Mouse (Mus musculus): ENCODE data around the gene Pdk2.

Pdk2 gene

DNA sequence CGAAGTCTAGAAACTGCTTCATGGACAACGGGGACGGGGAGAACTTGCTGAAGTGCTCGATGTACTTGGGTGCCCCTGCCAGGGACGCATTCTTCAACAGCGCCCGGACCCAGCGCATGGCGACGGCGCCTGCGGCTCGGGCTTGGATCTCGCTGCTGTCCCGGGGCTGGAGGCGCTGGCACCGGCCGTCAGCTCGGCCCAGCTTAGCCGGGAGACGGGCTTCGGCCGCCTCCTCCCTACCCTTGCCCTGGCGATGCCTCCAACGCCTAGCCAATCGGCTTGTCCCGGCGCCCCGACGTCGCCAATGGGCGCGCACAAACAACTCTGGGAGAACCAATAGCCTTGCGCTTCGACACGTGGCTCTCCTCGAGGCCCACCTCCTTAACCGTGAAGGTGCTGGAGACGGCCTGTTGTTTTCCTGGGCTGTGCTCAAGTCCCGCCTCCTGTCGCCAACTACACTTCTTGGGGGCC lies at the start of gene Pdk2:
Gene Pdk2 (minus strand): TSS at position 216 of the 471 bp plus-strand sequence.
- DNase-seq (ENCODE audit: low spot score): peak; percentile 90

DNA sequence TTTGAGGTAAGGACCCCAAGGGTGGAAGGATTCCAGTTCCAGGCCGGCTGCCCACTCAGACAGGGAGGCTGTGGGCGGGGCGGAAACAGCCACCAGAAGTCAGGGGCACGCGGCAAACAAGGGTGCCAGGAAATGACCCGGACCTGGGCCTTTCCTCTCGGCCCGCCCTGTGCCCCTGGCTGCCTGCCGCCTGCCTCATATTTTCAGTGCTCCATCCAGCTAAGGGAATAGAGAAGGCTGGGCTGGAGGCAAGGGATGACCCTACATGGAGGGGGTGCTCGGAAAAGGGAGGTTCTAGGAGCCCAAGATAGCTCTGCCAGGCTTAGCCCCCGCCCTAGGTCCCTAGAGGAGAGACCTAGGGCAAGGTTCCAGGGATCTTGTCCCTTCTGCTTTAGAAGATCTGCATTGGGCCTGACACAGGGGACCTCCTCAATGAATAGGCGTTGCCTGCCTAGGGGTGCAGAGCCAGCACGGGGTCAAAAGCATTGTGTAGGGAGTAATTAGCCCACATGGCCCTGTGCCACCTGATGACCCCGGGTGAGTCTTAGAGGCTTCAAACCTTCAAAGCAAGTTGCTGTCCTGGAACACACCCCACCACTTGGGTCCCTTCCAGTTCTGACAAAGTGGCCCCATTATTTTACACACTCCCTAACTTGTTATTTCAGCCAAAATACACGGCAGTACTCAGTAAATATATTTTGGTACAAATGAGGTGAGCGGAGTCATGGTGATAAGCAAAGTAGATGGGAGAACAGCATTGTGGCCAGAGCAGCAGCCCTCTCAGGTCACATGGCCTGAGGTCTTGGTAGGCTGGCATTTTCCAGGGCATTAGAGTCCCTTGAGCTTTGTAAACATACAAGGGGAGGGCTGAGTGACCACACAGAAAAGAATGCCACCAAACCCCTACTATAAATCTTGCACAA lies 48.0 kb upstream of the Pdk2 start:
- DNase-seq (ENCODE audit: low spot score): no peak

DNA sequence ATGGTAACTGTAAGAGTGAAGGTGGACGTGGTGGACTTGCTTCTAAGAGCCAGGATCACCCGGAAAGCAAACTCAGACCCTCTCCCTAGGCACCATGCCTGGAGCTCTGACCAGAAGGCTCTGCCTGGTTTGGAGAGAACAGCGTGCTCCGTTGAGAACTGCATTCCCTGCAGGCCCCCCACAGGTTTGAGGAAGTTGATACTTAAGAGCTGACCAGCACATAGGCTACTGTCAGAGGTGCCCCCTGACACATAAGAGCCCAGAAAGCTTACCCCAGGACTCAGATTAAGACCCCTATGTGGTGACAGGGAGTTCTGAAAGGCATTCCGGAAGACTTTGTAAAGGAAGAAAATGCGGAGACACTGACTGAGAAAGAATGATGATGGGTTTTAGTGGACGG lies 47.1 kb upstream of the Pdk2 start:
- no peak for DNase-seq (ENCODE audit: low spot score)

DNA sequence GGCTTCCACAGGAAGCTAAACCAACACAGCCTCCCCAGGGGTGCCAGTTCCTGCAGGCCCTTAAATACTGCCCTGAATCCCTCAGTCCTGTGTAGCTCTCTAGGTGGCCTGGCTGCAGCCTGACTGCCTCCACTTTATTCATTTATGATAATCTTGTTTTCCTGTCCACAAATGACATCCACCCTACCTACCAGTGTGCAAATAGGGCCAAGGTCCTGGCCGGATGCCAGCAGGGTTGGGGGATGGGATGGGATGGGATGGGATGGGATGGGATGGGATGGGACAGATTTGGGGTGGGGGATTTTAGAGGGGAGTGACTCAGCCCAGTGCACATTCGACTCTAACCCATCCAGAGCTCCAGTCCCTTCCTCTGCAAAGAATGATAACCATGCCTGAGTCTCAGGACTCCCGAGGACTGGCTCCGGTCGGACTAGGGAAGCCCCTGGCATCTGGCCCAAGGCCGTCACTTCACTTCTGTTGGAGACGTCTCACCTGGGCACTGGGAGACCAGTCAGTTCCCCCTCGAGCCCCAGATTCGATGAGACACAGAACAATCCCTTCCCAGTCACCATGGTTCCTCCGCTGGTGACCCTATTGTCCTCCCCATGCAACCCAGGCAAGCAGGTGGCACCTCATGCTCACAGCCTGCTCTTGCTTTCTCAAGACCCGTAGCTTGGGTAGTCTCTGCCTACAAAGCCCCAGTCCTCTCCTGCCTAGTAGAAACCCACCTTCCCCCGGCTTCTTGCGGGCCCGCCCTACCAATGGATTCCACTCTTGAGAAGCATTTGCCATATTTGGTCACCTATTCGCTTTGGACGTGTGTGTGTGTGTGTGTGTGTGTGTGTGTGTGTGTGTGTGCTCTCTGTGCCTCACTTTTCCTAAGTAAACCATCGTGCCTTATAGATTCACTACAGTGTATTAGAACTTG lies 46.4 kb upstream of the Pdk2 start:
- no peak for DNase-seq (ENCODE audit: low spot score)

DNA sequence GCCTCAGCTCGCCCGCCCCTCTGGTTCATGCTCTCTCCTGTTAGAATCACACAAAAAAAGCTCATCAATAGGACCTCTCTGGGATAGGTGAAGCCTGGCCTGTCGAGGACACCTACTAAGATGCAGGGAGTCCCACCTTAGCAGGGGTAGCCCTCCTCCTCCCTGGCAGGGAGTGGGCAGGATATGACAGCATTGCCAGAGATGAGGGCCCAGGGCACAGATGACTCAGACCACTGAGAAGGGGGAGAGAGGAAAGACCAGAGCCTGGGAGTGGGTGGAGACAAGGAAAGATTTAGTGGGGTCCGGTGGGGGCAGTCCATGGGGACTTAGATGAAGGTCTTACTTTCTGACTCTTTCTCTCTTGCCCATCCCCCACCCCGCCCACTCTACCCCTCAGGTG lies 45.1 kb upstream of the Pdk2 start:
- DNase-seq (ENCODE audit: low spot score): no peak

DNA sequence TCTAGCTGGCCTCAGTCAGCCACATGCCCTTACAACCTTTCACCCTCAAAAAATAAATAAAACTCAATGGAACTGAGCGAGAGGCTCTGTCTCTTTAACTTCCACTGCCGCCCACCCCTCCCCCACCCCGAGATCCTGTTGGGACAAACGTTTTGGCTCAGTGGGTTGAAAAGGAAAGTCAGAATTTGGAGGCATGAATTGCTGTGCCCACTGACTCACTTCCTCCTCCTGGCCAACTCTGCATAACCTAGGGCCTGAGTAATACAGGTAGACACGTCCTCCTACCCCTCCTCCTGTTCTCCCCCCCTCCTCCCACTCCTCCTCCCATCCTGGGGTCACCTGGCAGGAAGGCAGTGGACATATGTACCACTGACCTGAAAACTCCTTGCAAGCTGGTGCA lies 44.6 kb upstream of the Pdk2 start:
- no peak for DNase-seq (ENCODE audit: low spot score)

DNA sequence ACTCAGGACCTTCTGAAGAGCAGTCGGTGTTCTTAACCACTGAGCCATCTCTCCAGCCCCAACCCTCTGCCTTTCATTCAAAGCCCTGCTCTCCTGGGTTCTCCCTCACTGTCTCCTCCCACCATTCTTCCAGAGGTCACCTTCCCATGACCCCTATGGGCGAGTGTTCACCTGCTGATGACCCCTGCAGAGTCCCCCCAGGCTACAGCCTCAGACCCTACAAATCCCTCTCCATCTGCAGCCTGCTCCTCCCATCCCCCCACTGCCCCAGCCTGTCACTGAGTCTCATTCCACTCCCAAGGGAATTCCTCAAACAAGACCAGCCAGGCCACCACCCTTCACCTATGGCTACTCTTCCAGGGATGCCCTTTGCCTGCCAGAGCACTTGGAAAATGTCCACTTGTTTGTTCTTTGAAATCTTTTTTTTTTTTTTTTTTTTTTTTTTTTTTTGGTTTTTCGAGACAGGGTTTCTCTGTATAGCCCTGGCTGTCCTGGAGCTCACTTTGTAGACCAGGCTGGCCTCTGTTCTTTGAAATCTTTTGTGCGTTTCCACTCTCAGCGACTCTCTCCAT lies 43.7 kb upstream of the Pdk2 start:
- no peak for DNase-seq (ENCODE audit: low spot score)

DNA sequence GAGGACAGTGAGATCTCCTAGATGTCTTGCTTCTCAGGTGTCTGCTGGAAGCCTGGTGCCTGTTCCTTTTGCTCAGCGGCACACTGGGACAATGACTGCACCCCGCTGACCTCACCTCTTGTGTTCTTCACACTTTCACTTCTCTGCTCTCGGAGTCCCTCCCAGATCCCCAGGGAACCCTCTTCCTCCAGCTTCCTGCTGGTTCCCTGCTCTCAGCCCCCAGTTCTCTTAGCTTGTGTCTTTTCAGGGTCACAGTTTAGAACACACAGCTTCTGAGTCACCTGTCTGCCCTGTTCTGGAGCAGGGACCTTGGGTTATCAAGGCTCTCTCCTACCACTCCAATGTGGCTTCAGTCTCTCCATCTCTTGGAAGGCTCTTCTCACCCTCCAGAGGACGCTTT lies 43.0 kb upstream of the Pdk2 start:
- no peak for DNase-seq (ENCODE audit: low spot score)

DNA sequence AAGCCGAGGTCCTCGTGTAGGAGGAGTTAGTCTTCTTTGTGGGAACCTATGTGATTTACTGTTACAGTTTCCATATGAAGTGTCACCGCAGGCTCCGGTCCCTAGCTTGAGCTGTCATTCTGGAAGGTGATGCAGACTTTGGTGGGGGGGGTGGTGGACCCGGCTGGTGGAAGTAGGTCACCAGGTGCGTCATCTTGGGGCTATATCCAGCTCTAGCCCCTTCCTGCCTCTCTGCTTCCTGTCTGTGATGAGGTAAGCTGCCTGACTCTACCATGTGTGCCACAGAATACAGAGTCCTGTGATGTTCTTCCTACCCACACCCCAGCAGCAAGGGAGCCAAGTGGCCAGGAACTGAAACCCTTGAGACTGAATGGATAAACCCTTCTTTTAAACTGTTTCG lies 41.7 kb upstream of the Pdk2 start:
- no peak for DNase-seq (ENCODE audit: low spot score)

DNA sequence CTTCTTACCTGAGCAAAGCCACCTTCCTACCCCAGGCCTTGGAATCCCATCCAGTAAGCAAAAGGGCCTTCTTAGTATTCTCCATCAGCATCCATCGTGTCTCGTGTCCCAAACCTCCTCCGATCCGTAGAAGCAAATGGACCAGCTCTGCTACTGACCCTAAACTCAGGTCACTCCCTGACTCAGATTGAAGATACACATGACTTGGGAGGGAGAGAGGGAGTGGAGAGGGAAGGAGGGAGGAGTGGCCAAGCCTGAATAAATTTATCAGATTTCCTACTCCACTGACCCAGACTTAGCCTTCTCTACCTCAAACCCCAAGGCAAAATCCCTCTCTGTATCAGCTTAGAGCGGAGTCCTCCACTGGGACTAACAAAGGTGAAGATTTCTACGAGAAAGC lies 39.6 kb upstream of the Pdk2 start:
- DNase-seq (ENCODE audit: low spot score): no peak

DNA sequence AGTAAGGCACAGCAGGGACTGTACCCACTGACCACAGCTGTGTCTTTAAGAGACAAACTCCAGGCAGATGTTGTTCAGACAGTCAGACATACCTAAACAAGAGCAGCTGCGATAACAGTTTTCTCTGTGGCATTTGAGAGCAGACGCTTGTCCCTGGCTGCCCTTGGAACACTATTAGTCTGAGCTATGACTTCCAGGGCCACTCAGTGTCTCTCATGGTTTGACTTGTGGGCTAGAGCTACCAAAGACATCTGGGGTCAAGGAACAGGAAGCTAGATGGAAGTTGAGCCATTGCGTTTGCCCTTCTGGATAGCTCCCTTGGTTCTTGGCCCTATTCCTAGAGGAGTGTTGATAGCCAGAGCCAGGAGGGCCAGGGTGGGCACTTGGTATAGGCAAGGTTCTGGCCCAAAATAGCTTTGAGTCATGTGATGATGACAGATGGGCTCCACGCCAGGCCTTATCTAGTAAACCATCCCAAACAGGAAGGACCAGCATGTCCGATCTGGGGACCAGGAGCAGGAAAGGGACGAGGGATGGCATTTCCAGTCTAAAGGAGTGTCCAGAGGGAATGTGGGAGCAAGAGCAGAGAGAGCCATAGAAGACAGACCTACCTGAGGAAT lies 38.2 kb upstream of the Pdk2 start:
- DNase-seq (ENCODE audit: low spot score): no peak

DNA sequence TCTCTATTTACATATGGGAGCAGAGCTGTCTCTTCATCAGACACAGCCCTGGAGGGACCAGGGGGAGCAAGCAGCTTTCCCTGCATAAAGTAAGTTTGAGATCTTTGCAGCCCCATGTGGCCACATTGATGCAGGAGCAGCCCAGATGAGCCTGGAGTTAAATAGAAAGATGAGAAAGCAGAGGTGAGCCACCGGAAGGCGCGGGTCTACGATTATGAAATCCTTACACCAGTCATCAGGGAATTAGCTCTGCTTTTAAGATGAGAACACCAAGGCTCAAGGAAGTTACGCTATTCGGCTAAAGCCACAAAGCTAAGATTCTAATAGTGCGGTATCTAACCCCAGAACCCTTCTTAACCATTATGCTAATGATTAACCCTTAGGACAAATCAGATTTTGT lies 36.8 kb upstream of the Pdk2 start:
- no peak for DNase-seq (ENCODE audit: low spot score)

DNA sequence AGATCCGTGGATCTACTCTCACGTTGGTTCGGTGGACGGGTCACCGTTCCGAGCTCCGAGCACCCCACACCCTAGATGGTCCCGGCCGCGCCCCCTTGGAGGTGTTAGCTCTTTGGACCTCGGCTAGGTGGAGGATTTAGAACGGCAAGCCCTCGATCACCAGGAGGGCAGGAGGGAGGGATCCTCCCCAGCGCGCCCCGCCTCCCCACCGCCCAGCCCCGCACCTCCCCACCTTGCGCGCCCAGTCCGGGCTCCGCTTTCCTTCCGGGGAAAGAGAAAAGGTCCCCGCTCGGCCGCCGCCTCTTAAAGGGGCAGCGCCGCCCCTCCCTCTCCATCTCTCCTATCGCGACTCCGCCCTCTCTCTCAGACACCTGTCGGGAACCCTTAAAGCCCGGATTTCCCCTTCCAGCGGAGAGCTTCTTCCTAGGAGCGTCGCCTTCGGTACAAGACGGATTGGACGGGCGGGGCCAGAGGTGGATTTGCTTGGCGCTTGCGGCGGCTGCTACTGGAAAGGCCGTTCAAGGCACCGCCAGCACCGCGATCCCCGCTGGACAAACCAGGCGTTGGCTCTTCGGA lies 35.5 kb upstream of the Pdk2 start, which contains the start of gene Itga3:
Gene Itga3 (minus strand): TSS at position 266 of the 576 bp plus-strand sequence.
- DNase-seq (ENCODE audit: low spot score): no peak

DNA sequence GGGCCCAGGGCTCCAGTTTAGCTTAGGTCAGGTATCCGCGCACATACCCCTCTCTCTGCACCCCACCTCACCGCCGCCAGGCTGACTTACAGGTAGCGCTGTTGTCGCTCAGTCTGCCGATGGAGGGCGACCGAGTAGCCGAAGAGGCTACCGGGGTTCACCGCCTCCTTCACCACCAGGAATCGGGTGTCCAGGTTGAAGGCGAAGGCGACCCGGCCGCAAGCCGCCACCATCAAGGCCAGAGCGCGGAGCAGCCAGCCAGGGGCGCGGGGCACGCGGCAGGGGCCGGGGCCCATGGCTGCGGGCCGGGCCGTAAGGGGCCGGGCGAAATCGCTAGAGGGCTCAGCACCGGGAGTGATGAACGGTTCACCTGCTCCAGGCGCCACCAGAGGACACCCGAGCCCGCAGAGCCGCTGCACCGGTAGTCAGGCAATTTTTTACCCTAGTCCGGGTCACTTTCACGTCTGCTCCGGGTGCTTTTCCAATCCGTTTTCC lies 34.9 kb upstream of the Pdk2 start:
- peak; percentile 32 for DNase-seq (ENCODE audit: low spot score)

DNA sequence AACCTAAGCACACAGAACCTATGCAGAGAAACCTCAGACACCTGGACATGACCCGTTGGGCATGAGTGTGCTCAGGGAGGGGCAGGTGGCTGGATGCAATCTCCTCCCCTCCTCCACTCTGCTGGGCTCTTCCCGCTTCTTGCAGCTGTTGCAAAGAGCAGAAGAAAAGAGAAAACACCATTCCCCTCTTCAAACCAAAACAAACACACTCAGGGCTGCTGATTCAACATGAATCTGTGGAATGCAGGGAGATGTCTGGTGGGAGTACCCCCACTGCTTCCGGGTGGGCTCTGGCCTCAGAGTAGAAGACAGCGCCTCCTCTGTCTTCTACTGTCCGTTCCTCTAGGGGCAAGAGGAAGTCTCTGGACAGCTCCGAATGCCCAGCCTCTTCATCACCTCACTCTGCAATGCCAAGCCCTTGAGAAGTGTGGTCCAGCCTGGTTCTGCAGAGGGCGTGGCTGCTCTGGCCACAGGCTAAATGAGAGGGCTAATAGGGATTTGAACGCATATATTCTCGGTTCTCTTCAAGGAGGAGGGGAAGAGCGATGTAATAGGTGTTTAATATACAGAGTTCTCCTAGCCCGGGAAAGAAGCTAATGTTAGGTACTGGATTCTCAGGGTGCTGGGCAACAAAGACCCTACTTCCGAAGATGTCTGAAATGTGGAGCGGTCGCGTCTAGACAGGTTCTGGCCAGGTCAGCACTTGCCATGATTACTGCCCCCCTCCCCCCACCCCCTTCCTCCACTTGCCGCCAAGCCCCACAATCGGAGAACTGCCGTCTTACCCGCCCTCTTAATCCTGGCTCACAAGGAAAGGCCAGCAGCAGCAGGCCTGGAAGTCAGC lies 34.3 kb upstream of the Pdk2 start:
- DNase-seq (ENCODE audit: low spot score): no peak

DNA sequence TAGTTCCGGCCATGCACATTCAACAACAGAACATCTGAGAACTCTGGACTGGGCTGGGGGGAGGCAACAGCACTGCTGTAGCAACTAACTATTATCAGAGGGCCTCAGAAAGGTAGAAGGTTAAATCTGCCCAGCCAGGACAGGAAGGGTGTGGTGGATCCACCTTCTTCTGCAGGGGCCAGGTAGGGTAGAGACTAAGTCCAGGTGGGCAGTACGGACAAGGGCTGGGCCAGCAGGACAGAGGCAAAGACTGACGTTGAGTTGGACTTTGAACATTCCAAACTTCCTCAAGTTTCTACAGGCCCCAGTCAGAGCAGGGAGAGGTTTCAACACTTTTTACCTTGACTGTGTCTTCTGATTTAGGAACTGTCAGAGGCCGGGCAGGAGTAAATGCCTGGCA lies 33.5 kb upstream of the Pdk2 start:
- DNase-seq (ENCODE audit: low spot score): no peak

DNA sequence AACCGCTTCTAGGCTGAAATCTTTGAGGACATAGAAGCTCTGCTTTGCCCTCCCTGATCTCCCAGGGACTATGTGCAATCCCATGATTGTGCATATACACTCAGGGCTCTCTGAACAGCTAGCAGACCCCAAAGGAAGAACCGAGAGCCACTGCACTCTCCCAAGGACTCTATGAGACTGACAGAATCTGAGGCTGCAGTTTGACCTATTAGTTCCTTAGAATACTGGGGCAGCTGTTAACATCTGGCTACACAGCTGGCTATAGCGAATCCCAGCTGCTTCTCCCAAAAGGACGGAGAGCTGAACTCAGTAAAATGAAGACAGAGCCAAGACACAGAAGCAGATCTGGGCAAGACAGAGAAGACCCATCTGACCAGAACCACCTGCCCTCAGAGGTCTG lies 32.7 kb upstream of the Pdk2 start:
- no peak for DNase-seq (ENCODE audit: low spot score)

DNA sequence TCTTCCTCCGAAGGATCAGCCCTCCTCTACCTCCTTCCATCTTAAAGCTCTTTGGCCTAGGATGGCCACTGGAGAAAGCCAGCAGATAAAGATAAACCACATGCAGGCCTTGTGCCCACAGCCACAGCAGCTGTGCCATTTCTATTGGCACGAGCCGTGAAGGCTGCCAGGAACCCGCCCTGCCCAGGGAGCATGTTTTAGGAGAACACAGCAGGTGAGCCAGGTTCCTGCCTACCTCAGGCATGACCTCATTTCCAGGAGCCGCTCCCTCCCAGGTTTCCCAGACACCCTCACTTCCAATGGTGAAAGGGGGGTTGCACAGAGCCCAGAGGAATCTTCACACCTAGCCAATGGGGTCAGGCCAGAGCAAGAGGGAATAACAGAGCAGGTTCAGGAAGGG lies 31.6 kb upstream of the Pdk2 start:
- DNase-seq (ENCODE audit: low spot score): no peak

DNA sequence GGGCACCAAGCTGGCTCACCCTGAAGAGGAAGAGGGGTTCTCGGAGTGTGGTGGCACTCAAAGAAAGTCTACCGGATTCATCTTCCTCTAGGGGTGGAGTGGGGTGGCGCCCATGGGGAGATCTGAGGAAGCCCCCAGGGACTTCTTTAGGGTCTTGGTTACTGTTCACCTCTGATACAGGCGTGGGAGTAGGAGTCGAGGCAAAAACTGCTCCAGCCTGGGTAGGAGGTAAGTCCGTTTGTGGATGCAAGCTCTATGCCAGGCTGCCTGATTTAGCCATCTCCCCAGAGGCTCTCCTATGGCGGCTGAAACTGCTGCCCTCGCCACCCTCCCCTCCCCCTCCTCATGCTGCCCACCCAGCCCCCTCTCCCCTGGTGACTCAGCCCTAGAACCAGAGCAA lies 31.0 kb upstream of the Pdk2 start:
- no peak for DNase-seq (ENCODE audit: low spot score)

DNA sequence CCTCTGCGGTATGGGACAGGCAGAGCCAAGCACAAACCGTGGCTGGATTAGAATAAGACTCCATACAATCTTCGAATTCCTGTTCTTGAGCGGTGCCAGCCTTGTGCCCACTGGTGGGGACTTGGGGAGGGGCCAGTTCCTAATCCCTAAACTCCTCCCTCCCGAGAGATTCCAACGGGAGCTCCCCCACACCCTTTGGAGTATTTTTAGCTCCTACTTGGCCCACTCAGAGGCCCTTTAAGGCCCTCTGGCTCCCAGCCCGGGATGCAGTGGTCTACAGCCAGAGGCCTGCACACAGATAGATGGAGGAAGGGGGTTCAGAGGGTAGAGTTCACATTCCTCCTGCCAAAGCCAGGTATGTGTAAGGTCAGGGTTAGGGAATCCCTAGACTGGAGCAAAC lies 30.1 kb upstream of the Pdk2 start:
- no peak for DNase-seq (ENCODE audit: low spot score)
